Mouse (Mus musculus) heart, adult 11 months (tissue): Measurements from ENCODE around the gene Dop1b.
"Not testable (repeated sequence)": the region's sequence is repeated elsewhere in the genome, so short reads cannot be mapped to it uniquely, and the experiment has no call there.

Source experiments
- DNase-seq: peaks from one replicate; pipeline ENCODE4 v3.0.0; 2022

The Dop1b gene

GRCm38 (mm10) chr16:93711411-93712188, at the start of gene Dop1b:
Dop1b (plus strand) TSS chr16:93711904.
- DNase-seq, result peak; percentile 100

- no peak for DNase-seq
Observed at GRCm38 (mm10) chr16:93667976-93668375, 43.7 kb upstream of the Dop1b start.

GRCm38 (mm10) chr16:93669521-93669920, 42.2 kb upstream of the Dop1b start:
- no peak for DNase-seq

- not testable (repeated sequence) for DNase-seq
Observed at GRCm38 (mm10) chr16:93670466-93670865, 41.2 kb upstream of the Dop1b start.

GRCm38 (mm10) chr16:93671064-93671463, 40.6 kb upstream of the Dop1b start:
- DNase-seq, result no peak

GRCm38 (mm10) chr16:93676376-93676775, 35.3 kb upstream of the Dop1b start:
- DNase-seq, result peak; percentile 79

- DNase-seq, result no peak
Observed at GRCm38 (mm10) chr16:93678206-93678605, 33.5 kb upstream of the Dop1b start.

- DNase-seq, result peak; percentile 74
Observed at GRCm38 (mm10) chr16:93679165-93679564, 32.5 kb upstream of the Dop1b start.

- peak; percentile 89 for DNase-seq
Observed at GRCm38 (mm10) chr16:93682156-93682688, 29.5 kb upstream of the Dop1b start.

GRCm38 (mm10) chr16:93682689-93683507, 28.8 kb upstream of the Dop1b start, which contains the start of gene Cbr3:
Cbr3 (plus strand) TSS chr16:93683215.
- DNase-seq, result peak; percentile 98

- peak; percentile 94 for DNase-seq
Observed at GRCm38 (mm10) chr16:93683508-93684236, 28.0 kb upstream of the Dop1b start.

GRCm38 (mm10) chr16:93684441-93684840, 27.3 kb upstream of the Dop1b start:
- DNase-seq, result peak; percentile 81

GRCm38 (mm10) chr16:93685783-93686182, 25.9 kb upstream of the Dop1b start:
- not testable (repeated sequence) for DNase-seq

- peak; percentile 79 for DNase-seq
Observed at GRCm38 (mm10) chr16:93686421-93686820, 25.3 kb upstream of the Dop1b start.

- peak; percentile 76 for DNase-seq
Observed at GRCm38 (mm10) chr16:93686945-93687344, 24.8 kb upstream of the Dop1b start.

- DNase-seq, result peak; percentile 70
Observed at GRCm38 (mm10) chr16:93691206-93691841, 20.4 kb upstream of the Dop1b start.

GRCm38 (mm10) chr16:93692744-93693143, 19.0 kb upstream of the Dop1b start:
- DNase-seq, result no peak

- DNase-seq, result no peak
Observed at GRCm38 (mm10) chr16:93707116-93707515, 4.6 kb upstream of the Dop1b start.

- no peak for DNase-seq
Observed at GRCm38 (mm10) chr16:93709217-93709616, 2.5 kb upstream of the Dop1b start.

- peak; percentile 98 for DNase-seq
Observed at GRCm38 (mm10) chr16:93710924-93711323, 780 bp upstream of the Dop1b start.

GRCm38 (mm10) chr16:93712189-93712885, 633 bp downstream of the Dop1b start:
- DNase-seq, result no peak

GRCm38 (mm10) chr16:93712966-93713365, 1.3 kb downstream of the Dop1b start:
- no peak for DNase-seq
